ENCODE assay signal across 23 mouse cellular contexts in the genomic region with DNA sequence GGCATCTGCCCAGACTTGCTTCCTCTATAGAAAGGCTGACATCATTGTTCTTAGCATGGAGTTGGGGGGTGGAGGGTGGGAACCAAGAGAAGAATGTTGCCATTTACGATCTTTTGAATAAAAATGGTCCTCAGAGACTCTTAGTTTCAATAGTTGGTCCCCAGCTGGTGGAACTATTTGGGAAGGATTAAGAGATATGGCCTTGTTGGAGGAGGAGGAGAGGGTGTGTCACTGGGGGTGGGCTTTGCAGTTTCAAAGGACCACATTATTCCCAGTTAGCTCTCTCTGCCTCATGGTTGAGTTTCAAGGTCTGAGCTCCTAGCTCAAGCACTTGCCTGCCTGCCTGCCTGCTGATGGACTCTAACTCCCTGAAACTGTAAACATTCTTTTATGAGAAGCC. TPM values are rescaled to one million over a fixed set of nuclear protein-coding genes. Genes with fewer than 3 reads are reported as not detected.
DNase-seq lines count a peak whose midpoint lies in the region; ATAC-seq lines count a peak whose summit lies in the region.
"Had no signal": no experiment of that assay in that cellular context is flagged by ENCODE, and none has a peak within 500 bp of the region (broad histone marks: within the 10 kb centered on the region; RNA-seq: fewer than 3 reads in every experiment).

No protein-coding gene starts in this region.

- no peaks in the 10 kb centered on the region for H3K27me3 ChIP-seq in hindbrain, embryonic 15.5 days
- H3K27me3 ChIP-seq in hindbrain, embryonic 12.5 days, result no peaks in the 10 kb centered on the region
- no peaks in the 10 kb centered on the region for H3K27me3 ChIP-seq in midbrain, embryonic 15.5 days (replicated peaks)
- no peaks in the 10 kb centered on the region for H3K27me3 ChIP-seq in midbrain, embryonic 16.5 days (ENCODE audit: control insufficient read depth, insufficient read depth, low read depth, low read length)
- H3K27me3 ChIP-seq: embryonic facial prominence, embryonic 15.5 days; limb, embryonic 13.5 days; lung, embryonic 15.5 days; neural tube, embryonic 12.5 days had no signal

- WGBS in hindbrain, embryonic 15.5 days, result 45% methylated on average over 1 of the region's 1 CpGs
- 39% methylated on average over 1 of the region's 1 CpGs for WGBS in hindbrain, embryonic 12.5 days
- WGBS in midbrain, embryonic 15.5 days, result 56% methylated on average over 1 of the region's 1 CpGs
- 31% methylated on average over 1 of the region's 1 CpGs for WGBS in midbrain, embryonic 16.5 days

- H3K4me2 ChIP-seq in hindbrain, embryonic 15.5 days, result no peak overlapping the region
- H3K4me2 ChIP-seq in hindbrain, embryonic 12.5 days (replicated peaks), result no peak overlapping the region
- no peak overlapping the region for H3K4me2 ChIP-seq in midbrain, embryonic 15.5 days
- no peak overlapping the region for H3K4me2 ChIP-seq in midbrain, embryonic 16.5 days (ENCODE audit: low read length)

- no peak overlapping the region for H3K4me3 ChIP-seq in hindbrain, embryonic 15.5 days
- H3K4me3 ChIP-seq in hindbrain, embryonic 12.5 days, result no peak overlapping the region
- H3K4me3 ChIP-seq in midbrain, embryonic 15.5 days, result no peak overlapping the region
- H3K4me3 ChIP-seq in midbrain, embryonic 16.5 days (ENCODE audit: low read depth, low read length), result no peak overlapping the region
- H3K4me3 ChIP-seq: lung, embryonic 15.5 days had no signal

- no peak overlapping the region for H3K9ac ChIP-seq in hindbrain, embryonic 15.5 days
- no peak overlapping the region for H3K9ac ChIP-seq in hindbrain, embryonic 12.5 days
- H3K9ac ChIP-seq in midbrain, embryonic 15.5 days, result no peak overlapping the region
- no peak overlapping the region for H3K9ac ChIP-seq in midbrain, embryonic 16.5 days (ENCODE audit: low read depth, low read length)
- H3K9ac ChIP-seq: embryonic facial prominence, embryonic 15.5 days; lung, embryonic 15.5 days had no signal

- DNase-seq in cerebellum, adult 9-10 months, result peak; percentile 35
- no peak for DNase-seq in cerebellum, postnatal 10 days
- DNase-seq in adrenal gland, adult 2 months, result no peak
- no peak for DNase-seq in MN1 (ENCODE audit: low spot score)
- DNase-seq: adrenal gland, adult 8-10 months; cerebellum, adult 11 months; forebrain, postnatal 0 days; kidney, adult 9 months; kidney, postnatal 14 days; right cerebral cortex, postnatal 4 days; thymus, adult 2 months; thymus, postnatal 36 days had no signal

- H3K36me3 ChIP-seq in hindbrain, embryonic 15.5 days, result no peaks in the 10 kb centered on the region
- H3K36me3 ChIP-seq in hindbrain, embryonic 12.5 days, result no peaks in the 10 kb centered on the region
- H3K36me3 ChIP-seq in midbrain, embryonic 15.5 days (replicated peaks), result no peaks in the 10 kb centered on the region
- no peaks in the 10 kb centered on the region for H3K36me3 ChIP-seq in midbrain, embryonic 16.5 days (ENCODE audit: control insufficient read depth, insufficient read depth, low read length)
- H3K36me3 ChIP-seq: embryonic facial prominence, embryonic 15.5 days; forebrain, embryonic 12.5 days; limb, embryonic 13.5 days; lung, embryonic 15.5 days; midbrain, embryonic 12.5 days; neural tube, embryonic 12.5 days had no signal

- H3K4me1 ChIP-seq in hindbrain, embryonic 15.5 days (replicated peaks), result peaks cover 18% of the 10 kb centered on the region; the same call in 1 of the 2 replicates
- H3K4me1 ChIP-seq in hindbrain, embryonic 12.5 days, result peaks cover 13% of the 10 kb centered on the region; the same call in 1 of the 2 replicates
- H3K4me1 ChIP-seq in midbrain, embryonic 15.5 days, result peaks cover 13% of the 10 kb centered on the region
- peaks cover 9% of the 10 kb centered on the region for H3K4me1 ChIP-seq in midbrain, embryonic 16.5 days (ENCODE audit: control insufficient read depth, insufficient read depth, low read length)

- no peaks in the 10 kb centered on the region for H3K9me3 ChIP-seq in hindbrain, embryonic 15.5 days
- no peaks in the 10 kb centered on the region for H3K9me3 ChIP-seq in hindbrain, embryonic 12.5 days (replicated peaks)
- no peaks in the 10 kb centered on the region for H3K9me3 ChIP-seq in midbrain, embryonic 15.5 days
- no peaks in the 10 kb centered on the region for H3K9me3 ChIP-seq in midbrain, embryonic 16.5 days (replicated peaks; ENCODE audit: control insufficient read depth, low read length, poor library complexity, severe bottlenecking)
- H3K9me3 ChIP-seq: embryonic facial prominence, embryonic 15.5 days; forebrain, embryonic 12.5 days; limb, embryonic 13.5 days; lung, embryonic 15.5 days; midbrain, embryonic 12.5 days; neural tube, embryonic 12.5 days had no signal

- ATAC-seq in hindbrain, embryonic 15.5 days (ENCODE audit: low FRiP score, low read depth), result no peak
- ATAC-seq in hindbrain, embryonic 12.5 days (ENCODE audit: low FRiP score), result no peak
- no peak for ATAC-seq in midbrain, embryonic 15.5 days (replicated peaks)
- no peak for ATAC-seq in midbrain, embryonic 16.5 days
- ATAC-seq: activated CD4-positive, CD25-positive, alpha-beta regulatory T cell, adult 4 months had no signal

- peak overlapping the region; percentile 75; the same call in 1 of the 2 replicates for H3K27ac ChIP-seq in hindbrain, embryonic 15.5 days (replicated peaks)
- H3K27ac ChIP-seq in hindbrain, embryonic 12.5 days, result no peak overlapping the region
- peak overlapping the region; percentile 87; the same call in 1 of the 2 replicates for H3K27ac ChIP-seq in midbrain, embryonic 15.5 days
- no peak overlapping the region for H3K27ac ChIP-seq in midbrain, embryonic 16.5 days (ENCODE audit: low read length)
- H3K27ac ChIP-seq: embryonic facial prominence, embryonic 15.5 days; limb, embryonic 13.5 days; lung, embryonic 15.5 days; neural tube, embryonic 12.5 days had no signal

RNA-seq across cellular contexts. Expression of gene Dync1li1, which starts 16.6 kb away (rescaled TPM):
- polyA plus RNA-seq in hindbrain, embryonic 15.5 days (2015; fragmentation: Nextera tagmentation; extraction: Ambion mirVana), result 139 and 140 TPM in 2 replicates
- 124 and 125 TPM in 2 replicates for polyA plus RNA-seq in hindbrain, embryonic 12.5 days (2016; fragmentation: Nextera tagmentation; extraction: Ambion mirVana)
- 140 and 154 TPM in 2 replicates for polyA plus RNA-seq in midbrain, embryonic 15.5 days (2015; fragmentation: Nextera tagmentation; extraction: Ambion mirVana)
- polyA plus RNA-seq in midbrain, embryonic 16.5 days (2015; fragmentation: Nextera tagmentation; extraction: Ambion mirVana), result 118 and 130 TPM in 2 replicates
- 10 to 100 TPM; 42.1 to 42.6 TPM for total RNA-seq in adrenal gland, adult 2 months (2021)
- polyA plus RNA-seq in adrenal gland, adult 2 months (2012; rRNA removed), result 10.6 and 11.7 TPM in 2 replicates

RNA-seq across cellular contexts. Expression of gene Cnot10, which starts 32.0 kb away (rescaled TPM):
- polyA plus RNA-seq in hindbrain, embryonic 15.5 days (2015; fragmentation: Nextera tagmentation; extraction: Ambion mirVana), result 50.2 and 53.2 TPM in 2 replicates
- 67.2 and 71.9 TPM in 2 replicates for polyA plus RNA-seq in hindbrain, embryonic 12.5 days (2016; fragmentation: Nextera tagmentation; extraction: Ambion mirVana)
- 57.4 and 61.0 TPM in 2 replicates for polyA plus RNA-seq in midbrain, embryonic 15.5 days (2015; fragmentation: Nextera tagmentation; extraction: Ambion mirVana)
- 54.0 and 59.3 TPM in 2 replicates for polyA plus RNA-seq in midbrain, embryonic 16.5 days (2015; fragmentation: Nextera tagmentation; extraction: Ambion mirVana)
- 10 to 100 TPM; 31.9 to 36.2 TPM for total RNA-seq in adrenal gland, adult 2 months (2021)
- 13.8 and 16.8 TPM in 2 replicates for polyA plus RNA-seq in adrenal gland, adult 2 months (2012; rRNA removed)

RNA-seq across cellular contexts. Expression of gene Cmtm6, which starts 59.0 kb away (rescaled TPM):
- polyA plus RNA-seq in hindbrain, embryonic 15.5 days (2015; fragmentation: Nextera tagmentation; extraction: Ambion mirVana), result 18.0 and 20.9 TPM in 2 replicates
- 25.8 and 26.0 TPM in 2 replicates for polyA plus RNA-seq in hindbrain, embryonic 12.5 days (2016; fragmentation: Nextera tagmentation; extraction: Ambion mirVana)
- 18.3 TPM in 2 replicates for polyA plus RNA-seq in midbrain, embryonic 15.5 days (2015; fragmentation: Nextera tagmentation; extraction: Ambion mirVana)
- 18.7 TPM in 2 replicates for polyA plus RNA-seq in midbrain, embryonic 16.5 days (2015; fragmentation: Nextera tagmentation; extraction: Ambion mirVana)
- 10 to 100 TPM; 67.0 to 92.3 TPM for total RNA-seq in adrenal gland, adult 2 months (2021)
- polyA plus RNA-seq in adrenal gland, adult 2 months (2012; rRNA removed), result 33.5 and 44.6 TPM in 2 replicates

Comparison
In these comparisons a context has a peak if more than half of its experiments do, and no peak if none do; other contexts are left out.
1. H3K27ac ChIP-seq: peak in hindbrain, embryonic 15.5 days (single experiment) and midbrain, embryonic 15.5 days (single experiment); none in hindbrain, embryonic 12.5 days (single experiment) and midbrain, embryonic 16.5 days (single experiment).